Mouse (Mus musculus): Measurements from ENCODE around the gene Ccpg1.

Gene Ccpg1

GRCm38 (mm10) chr9:72985250-72986220 is at the start of gene Ccpg1, which contains the start of gene Ccpg1os:
Gene Ccpg1, plus strand, starts transcription at chr9:72985429.
Gene Ccpg1os, minus strand, starts transcription at chr9:72985382.
- peak; percentile 98 for DNase-seq

DNA sequence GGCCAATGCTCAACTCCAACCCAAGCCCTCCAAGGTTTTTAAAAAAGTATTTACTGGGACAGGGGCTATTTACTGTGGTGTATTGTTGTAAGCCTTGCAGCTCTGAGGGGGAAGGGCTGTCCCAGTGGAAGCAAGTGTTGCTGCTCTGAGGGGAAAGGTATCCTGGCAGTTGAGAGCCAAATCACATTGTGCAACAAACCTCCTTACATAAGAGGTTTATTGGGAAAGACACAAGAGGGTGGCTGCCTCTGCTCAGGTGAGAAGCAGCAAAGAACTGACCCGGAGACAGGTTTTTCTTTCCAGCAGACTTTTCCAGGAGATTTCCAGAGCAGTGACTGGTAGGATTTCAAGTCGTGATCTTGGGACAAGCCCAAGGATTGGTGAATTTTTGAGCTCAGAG is 48.9 kb upstream of the Ccpg1 start:
- DNase-seq = peak; percentile 49

DNA sequence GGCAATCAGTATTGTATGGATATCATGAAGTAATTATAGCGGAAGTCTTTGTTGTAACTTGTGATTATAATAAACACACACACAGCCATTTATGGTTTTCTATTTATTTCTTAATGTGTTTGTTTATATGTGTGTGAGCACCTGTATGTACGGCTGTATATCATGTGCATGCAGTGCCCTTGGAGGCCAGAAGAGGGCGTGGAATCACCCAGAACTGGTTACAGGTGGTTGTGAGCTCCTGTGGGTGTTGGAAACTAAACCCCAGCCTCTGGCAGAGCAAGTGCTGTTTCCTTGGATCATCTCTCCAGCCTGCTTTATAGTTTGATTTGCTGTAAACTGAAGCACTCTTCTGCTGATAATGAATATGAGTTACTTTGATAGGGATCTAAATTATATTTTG is 41.8 kb upstream of the Ccpg1 start:
- no peak for DNase-seq

GRCm38 (mm10) chr9:72944286-72944685 is 40.9 kb upstream of the Ccpg1 start:
- no peak for DNase-seq

DNA sequence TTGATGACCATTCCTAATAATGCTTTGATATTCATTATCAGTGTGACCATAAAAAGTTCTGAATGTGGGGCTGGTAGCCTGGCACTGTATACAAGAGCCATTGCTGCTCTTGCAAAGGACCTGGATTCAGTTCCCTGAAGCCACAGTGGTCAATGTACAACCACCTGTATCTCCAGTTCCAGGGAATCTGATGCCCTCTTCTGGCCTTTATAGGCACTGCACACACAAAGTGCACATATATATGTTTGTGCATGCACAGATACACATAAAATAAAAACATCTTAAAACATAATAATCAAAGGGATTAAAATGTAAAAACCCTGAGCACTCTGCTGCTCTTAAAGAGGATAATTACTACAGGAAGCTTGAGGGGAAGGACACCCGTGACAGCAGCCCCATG is 38.2 kb upstream of the Ccpg1 start:
- no peak for DNase-seq

GRCm38 (mm10) chr9:72949572-72949971 is 35.7 kb upstream of the Ccpg1 start:
- DNase-seq = no peak

- peak; percentile 42 for DNase-seq
Observed at GRCm38 (mm10) chr9:72954746-72955145, 30.5 kb upstream of the Ccpg1 start.

DNA sequence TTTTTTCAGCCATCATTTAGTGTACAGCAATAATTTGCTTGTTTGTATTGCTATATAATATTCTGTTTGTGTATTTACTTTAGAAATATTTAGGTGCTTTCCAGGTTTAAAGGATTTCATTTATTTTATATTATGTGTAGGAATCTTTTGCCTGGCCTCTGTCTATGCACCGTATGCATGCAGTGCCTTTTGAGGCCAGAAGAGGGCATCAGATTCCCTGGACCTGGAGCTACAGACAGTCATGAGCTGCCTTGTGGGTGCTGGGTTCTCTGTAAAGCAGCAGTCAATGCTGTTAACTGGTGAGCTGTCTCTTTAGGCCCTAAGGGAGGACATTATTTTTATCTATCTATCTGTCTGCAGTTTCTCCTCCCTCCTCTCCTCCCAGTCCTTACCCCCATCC is 29.7 kb upstream of the Ccpg1 start:
- DNase-seq = peak; percentile 63

- peak; percentile 92 for DNase-seq
Observed at GRCm38 (mm10) chr9:72958521-72959450, 26.4 kb upstream of the Ccpg1 start, which contains the start of the genes Dyx1c1 and Gm44503. Gene Dyx1c1, plus strand, starts transcription at chr9:72958785. Gene Gm44503, plus strand, starts transcription at chr9:72958852.

DNA sequence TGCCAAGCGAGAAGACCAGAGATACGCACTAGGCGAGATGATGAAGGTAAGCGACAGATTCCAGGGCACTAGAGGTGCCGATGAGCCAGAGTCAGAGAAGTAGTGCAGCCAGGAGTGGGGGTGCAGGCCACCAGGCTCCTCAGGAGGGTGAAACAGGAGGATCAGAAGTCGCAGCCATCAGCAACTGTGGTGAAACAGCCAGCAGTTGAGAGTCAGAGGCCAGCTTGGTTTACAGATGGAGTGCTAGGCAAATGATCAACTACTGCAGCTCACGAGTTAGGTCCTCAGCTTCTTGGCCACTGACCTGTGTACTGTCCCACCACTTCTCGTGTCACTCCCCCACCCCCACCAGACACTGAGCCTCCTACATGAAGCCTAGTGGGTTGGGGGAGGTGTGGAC is 23.9 kb upstream of the Ccpg1 start:
- no peak for DNase-seq

DNA sequence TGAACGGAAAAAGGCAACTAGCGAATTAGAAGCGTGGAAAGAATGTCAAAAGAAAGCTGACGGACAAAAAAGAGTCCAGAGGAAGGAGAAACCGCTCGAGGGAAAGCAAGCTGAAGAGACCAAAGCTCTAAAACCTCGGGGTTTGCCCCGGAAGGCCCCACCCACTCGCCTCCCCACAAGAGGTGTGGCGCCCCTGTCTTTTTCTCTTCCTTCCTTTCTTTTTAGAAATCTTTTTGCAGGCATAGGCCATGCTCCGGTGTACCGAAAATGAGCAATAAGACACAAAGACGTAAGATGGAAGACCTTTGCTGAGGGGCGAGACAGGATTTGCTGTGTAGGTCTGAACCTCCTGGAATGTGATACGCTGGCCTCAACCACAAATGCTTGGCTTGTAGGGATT is 23.3 kb upstream of the Ccpg1 start:
- DNase-seq = no peak

DNA sequence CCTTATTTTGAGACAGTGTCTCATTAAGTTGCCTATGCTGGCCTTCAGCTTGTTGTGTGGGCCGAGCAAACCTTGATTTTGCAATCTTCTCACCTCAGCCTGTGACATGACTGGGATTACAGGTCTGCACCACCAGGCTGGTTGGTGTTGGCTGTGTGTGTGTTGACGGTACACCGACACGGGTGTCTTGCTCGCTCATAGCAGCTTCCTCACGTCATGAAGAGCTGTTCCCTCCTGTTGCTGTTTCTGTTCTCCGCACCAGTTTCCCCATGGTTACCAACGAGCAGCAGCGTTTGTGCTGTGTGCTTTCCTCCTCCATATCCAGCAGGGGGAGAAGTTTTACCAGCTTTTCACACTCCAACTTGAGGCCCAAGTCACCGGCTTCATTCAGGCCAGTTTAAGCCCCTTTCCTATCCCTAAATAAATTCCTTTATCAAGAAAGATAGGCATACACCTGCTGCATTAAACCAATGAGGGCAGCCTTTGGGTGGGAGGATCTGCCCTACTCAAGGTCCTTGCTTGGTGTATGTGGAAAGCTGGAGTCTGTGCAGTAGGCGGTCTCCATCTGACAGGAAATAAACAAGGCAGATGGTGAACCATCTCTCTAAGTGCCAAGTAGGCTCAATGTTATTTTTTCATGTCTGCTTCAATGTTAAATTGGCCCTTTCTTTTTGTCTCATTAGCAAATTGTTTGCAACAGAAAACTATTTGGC is 16.7 kb upstream of the Ccpg1 start:
- peak; percentile 73 for DNase-seq

- DNase-seq = peak; percentile 54
Observed at GRCm38 (mm10) chr9:72969874-72970273, 15.4 kb upstream of the Ccpg1 start.

DNA sequence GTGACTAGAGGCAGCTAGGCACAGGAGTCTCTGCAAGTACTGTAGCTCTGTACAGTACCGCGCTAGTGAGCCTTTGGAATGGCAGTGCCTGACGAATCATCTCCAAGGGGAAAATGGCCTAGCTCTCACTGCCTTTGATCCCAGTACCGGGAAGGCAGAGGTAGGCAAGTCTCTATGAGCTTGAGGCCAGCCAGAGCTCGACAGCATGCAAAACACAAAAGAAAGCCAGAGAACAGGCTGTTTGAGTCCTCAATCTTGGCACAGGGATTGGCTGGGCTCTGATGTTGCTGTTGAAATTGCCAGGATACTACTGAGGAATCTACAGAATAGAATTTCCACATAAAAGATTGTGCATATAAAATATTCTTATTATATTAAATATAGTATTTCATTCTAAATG is 12.8 kb upstream of the Ccpg1 start:
- DNase-seq = no peak

DNA sequence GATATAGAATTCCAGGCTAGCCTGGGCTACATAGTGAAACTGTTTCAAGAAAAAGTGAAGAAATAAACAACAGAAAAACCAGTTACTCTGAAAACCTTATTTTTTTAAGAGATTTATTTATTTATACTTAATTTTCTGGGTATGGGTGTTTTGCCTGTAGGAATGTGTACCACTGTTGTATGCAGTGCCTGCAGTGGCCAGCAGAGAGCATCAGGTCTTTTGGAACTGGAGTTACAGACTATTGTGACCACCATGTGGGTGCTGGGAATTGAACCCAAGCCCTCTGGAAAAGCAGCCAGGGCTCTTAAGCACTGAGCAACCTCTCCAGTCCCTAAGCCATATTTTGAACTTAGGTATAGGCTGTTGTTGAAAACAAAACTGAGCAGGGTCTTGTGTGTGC is 12.2 kb upstream of the Ccpg1 start:
- DNase-seq = no peak

- no peak for DNase-seq
Observed at GRCm38 (mm10) chr9:72974734-72975133, 10.5 kb upstream of the Ccpg1 start.

DNA sequence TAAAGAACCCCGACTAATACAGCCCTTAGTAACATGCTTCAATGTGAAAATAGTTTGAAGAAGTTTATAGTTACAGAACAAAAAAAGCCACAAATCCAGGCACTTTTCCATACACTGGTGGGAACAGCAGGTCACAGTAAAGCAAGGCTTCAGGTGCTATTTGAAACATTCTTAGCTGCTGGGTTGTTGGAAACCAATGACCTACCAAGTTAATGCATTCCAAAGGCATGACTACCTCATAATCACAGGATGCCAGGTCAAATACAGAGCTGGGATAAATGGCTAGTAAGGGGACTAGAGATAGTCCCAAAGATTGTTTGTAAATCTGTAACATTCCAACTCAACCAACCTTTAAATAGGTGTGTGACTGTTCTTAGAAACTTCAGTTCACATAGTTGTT is 10.0 kb upstream of the Ccpg1 start:
- DNase-seq = no peak

DNA sequence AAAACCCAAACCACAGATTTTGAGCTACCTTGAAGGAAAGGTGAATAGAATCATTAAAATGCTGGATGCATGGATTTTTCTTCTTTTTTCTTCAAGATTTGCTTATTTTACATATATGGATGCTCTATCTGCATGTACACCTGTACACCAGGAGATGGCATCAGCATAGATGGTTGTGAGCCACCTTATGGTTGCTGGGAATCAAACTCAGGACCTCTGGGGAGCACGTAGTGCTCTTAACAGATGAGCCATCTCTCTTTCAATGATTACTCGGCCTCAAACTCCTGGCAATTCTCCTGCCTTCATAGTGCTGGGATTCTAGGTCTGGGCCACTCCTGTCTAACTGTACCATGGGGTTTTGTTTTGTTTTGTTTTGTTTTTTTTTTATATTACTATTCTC is 2.2 kb upstream of the Ccpg1 start:
- DNase-seq = no peak

GRCm38 (mm10) chr9:72987703-72988102 is 2.5 kb downstream of the Ccpg1 start:
- no peak for DNase-seq

DNA sequence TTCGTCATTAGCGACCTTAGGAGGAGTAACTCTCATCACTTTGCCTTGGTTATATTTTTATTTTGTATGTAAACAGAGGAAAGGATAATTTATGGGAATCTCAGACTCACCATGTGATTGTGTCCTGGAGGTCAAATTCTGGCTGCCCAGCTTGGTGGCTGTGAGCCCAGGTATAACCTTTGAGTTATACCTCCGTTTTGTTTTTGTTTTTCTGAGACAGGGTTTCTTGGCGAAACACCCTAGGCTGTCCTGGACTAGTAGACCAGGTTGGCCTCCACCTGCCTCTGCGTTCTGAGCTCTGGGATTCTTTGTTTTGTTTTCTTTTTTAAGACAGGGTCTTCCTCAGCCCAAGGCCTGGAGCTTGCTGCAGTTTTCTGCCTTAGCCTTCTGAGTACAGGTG is 3.5 kb downstream of the Ccpg1 start:
- DNase-seq = no peak

DNA sequence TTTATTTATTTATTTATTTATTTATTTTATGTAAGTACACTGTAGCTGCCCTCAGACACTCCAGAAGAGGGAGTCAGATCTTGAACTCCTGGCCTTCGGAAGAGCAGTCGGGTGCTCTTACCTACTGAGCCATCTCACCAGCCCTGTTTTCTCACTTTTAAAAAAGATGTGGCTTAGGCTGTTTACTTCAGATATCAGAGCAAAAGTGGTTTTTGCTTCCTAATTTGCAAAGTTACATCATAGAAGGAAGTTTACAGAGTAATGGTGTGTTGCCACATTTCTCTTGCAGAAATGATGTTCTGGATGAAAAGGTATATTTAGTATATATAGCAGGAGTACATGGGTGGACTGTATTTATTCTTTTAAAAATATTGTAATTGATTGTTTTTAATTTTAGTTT is 6.2 kb downstream of the Ccpg1 start:
- no peak for DNase-seq

- no peak for DNase-seq
Observed at GRCm38 (mm10) chr9:72992576-72992975, 7.3 kb downstream of the Ccpg1 start.

DNA sequence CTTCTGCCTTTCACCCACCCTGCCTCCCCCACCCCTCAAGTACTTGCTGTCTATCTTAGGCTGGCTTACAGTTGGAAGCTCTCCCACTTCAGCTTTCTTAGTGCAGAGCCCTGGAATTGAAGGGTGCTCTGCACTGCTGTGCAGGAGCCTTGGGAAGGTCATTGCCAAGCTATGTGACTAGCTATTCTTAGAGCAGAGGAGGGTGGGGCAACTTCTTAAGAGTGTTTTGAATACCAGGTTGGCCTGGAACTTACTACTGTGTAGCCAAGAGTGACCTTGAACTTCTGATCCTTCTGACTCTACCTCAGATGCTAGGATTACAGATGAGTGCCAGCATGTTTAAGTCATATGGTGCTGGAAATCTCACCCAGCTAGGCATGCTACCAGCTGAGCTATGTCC is 10.9 kb downstream of the Ccpg1 start:
- no peak for DNase-seq

All from lung, postnatal 10 days (tissue).